Mouse (Mus musculus) stomach, embryonic 14.5 days (tissue): ENCODE results near the gene Glra3. TPM values are rescaled to one million over a fixed set of nuclear protein-coding genes. Genes with fewer than 3 reads are reported as not detected.

ENCODE experiments used
- ATAC-seq: fragments of 200-750 bp; cut with Nextera tagmentation; 2 replicates; pipeline ENCODE4 v1.8.0; 2017; ENCODE audit warnings: low read depth, moderate TSS enrichment; ENCODE audit not compliant: insufficient number of reproducible peaks, insufficient read depth, low FRiP score
- H3K27ac ChIP-seq: fragments of 300-500 bp; sonication (generic); 2 replicates; pipeline ENCODE4 v1.5.1; 2014; ENCODE audit warnings: mild to moderate bottlenecking, low read length, moderate library complexity, mixed read lengths
- H3K27me3 ChIP-seq: fragments of 300-500 bp; sonication (generic); 2 replicates; pipeline ENCODE4 v1.6.1; 2014; ENCODE audit warnings: low read length, control low read depth, mixed read lengths; ENCODE audit not compliant: control insufficient read depth, insufficient read depth
- H3K36me3 ChIP-seq: fragments of 300-500 bp; sonication (generic); 2 replicates; pipeline ENCODE4 v1.6.1; 2014; ENCODE audit warnings: mild to moderate bottlenecking, control low read depth, low read length, moderate library complexity, mixed read lengths; ENCODE audit not compliant: control insufficient read depth, insufficient read depth
- H3K4me1 ChIP-seq: fragments of 300-500 bp; sonication (generic); 2 replicates; pipeline ENCODE4 v1.6.1; 2014; ENCODE audit warnings: low read length, control low read depth, mixed read lengths; ENCODE audit not compliant: control insufficient read depth, insufficient read depth
- H3K4me2 ChIP-seq: fragments of 300-500 bp; sonication (generic); replicated peaks from 2 replicates; pipeline ENCODE4 v1.6.1; 2014; ENCODE audit warnings: low read depth, low read length, control low read depth
- H3K4me3 ChIP-seq: fragments of 300-500 bp; sonication (generic); 2 replicates; pipeline ENCODE4 v1.5.1; 2014; ENCODE audit warnings: low read depth, low read length, control low read depth
- H3K9ac ChIP-seq: fragments of 300-500 bp; sonication (generic); replicated peaks from 2 replicates; pipeline ENCODE4 v1.6.1; 2014; ENCODE audit warnings: low read depth, mild to moderate bottlenecking, control low read depth, low read length, moderate library complexity, mixed read lengths
- H3K9me3 ChIP-seq: fragments of 300-500 bp; sonication (generic); 2 replicates; pipeline ENCODE4 v1.6.1; 2016; ENCODE audit warnings: low read depth, low read length, control low read depth; ENCODE audit not compliant: control insufficient read depth
- WGBS: fragments of 180-500 bp; shearing (Covaris S2); extraction: QIAGEN DNeasy Blood & Tissue Kit; methylation state at CpG from one replicate; pipeline ENCODE4 v1.1.7; 2014; 5-methylcytosine and 5-hydroxymethylcytosine counted together
- polyA plus RNA-seq: library from polyadenylated mRNA; unstranded; fragments of >200 nt; fragmentation: Nextera tagmentation; extraction: Ambion mirVana; gene quantifications from 2 replicates; pipeline ENCODE4 v1.2.1, GENCODE M21; 2014

Glra3 gene
- polyA plus RNA-seq = not detected in 2 replicates

GRCm38 (mm10) chr8:55939870-55940525, at the start of gene Glra3:
TSS of gene Glra3 (plus strand) at chr8:55940460.
- no peak within 1 kb of the TSS for H3K27ac ChIP-seq
- H3K4me1 ChIP-seq = no peaks in the 10 kb centered on the region
- H3K27me3 ChIP-seq = no peaks in the 10 kb centered on the region
- no peak within 1 kb of the TSS for H3K9ac ChIP-seq
- no peaks in the 10 kb centered on the region for H3K9me3 ChIP-seq
- H3K4me3 ChIP-seq = no peak within 1 kb of the TSS
- no peaks in the 10 kb centered on the region for H3K36me3 ChIP-seq
- ATAC-seq = peak; percentile 76; the same call in 1 of the 2 replicates
- H3K4me2 ChIP-seq = peak within 1 kb of the TSS; percentile 18; the same call in 1 of the 2 replicates
- WGBS = 14% methylated on average over 11 of the region's 11 CpGs

GRCm38 (mm10) chr8:55906848-55907247, 33.4 kb upstream of the Glra3 start, which contains the start of gene Adam29:
TSS of gene Adam29 (minus strand) at chr8:55906948.
- 81% methylated on average over 1 of the region's 1 CpGs for WGBS
- Histone ChIP-seq H3K4me3 (no peak within 1 kb of the TSS), H3K36me3 (no peaks in the 10 kb centered on the region)

GRCm38 (mm10) chr8:55940526-55940880, 243 bp downstream of the Glra3 start:
- Histone ChIP-seq H3K4me3 (no peak overlapping the region), H3K36me3 (no peaks in the 10 kb centered on the region), H3K9ac (no peak overlapping the region), H3K27ac (no peak overlapping the region), H3K4me1 (no peaks in the 10 kb centered on the region), H3K27me3 (no peaks in the 10 kb centered on the region), H3K4me2 (no peak overlapping the region), H3K9me3 (no peaks in the 10 kb centered on the region)
- WGBS = 3% methylated on average over 8 of the region's 8 CpGs
- peak; percentile 49; the same call in 1 of the 2 replicates for ATAC-seq

More at GRCm38 (mm10) chr8:55906848-55907247, 33.4 kb upstream of the Glra3 start, which contains the start of gene Adam29:
- Histone ChIP-seq H3K4me1 (no peaks in the 10 kb centered on the region), H3K27me3 (no peaks in the 10 kb centered on the region), H3K27ac (no peak within 1 kb of the TSS), H3K9me3 (no peaks in the 10 kb centered on the region), H3K9ac (no peak within 1 kb of the TSS), H3K4me2 (no peak within 1 kb of the TSS)
- no peak for ATAC-seq

GRCm38 (mm10) chr8:55964759-55965320, 24.6 kb downstream of the Glra3 start:
- WGBS = 85% methylated on average over 3 of the region's 3 CpGs
- ATAC-seq = no peak
- Histone ChIP-seq H3K9ac (no peak overlapping the region), H3K4me2 (no peak overlapping the region), H3K4me1 (no peaks in the 10 kb centered on the region), H3K36me3 (no peaks in the 10 kb centered on the region), H3K27me3 (no peaks in the 10 kb centered on the region), H3K9me3 (no peaks in the 10 kb centered on the region), H3K27ac (no peak overlapping the region), H3K4me3 (no peak overlapping the region)

- H3K27ac ChIP-seq = no peak overlapping the region
- ATAC-seq = no peak
- no peak overlapping the region for H3K9ac ChIP-seq
- no peaks in the 10 kb centered on the region for H3K9me3 ChIP-seq
- no peak overlapping the region for H3K4me2 ChIP-seq
- no peaks in the 10 kb centered on the region for H3K27me3 ChIP-seq
- WGBS = 62% methylated on average over 3 of the region's 3 CpGs
- no peaks in the 10 kb centered on the region for H3K36me3 ChIP-seq
- H3K4me1 ChIP-seq = no peaks in the 10 kb centered on the region
- no peak overlapping the region for H3K4me3 ChIP-seq
These were observed 57.6 kb downstream of the Glra3 start for GRCm38 (mm10) chr8:55997859-55998258.

- no peak for ATAC-seq
- no peak overlapping the region for H3K9ac ChIP-seq
- no peak overlapping the region for H3K4me3 ChIP-seq
- no peak overlapping the region for H3K4me2 ChIP-seq
- no peak overlapping the region for H3K27ac ChIP-seq
- H3K9me3 ChIP-seq = no peaks in the 10 kb centered on the region
- no peaks in the 10 kb centered on the region for H3K36me3 ChIP-seq
- 63% methylated on average over 2 of the region's 2 CpGs for WGBS
- no peaks in the 10 kb centered on the region for H3K27me3 ChIP-seq
- no peaks in the 10 kb centered on the region for H3K4me1 ChIP-seq
These were observed 114.1 kb downstream of the Glra3 start for GRCm38 (mm10) chr8:56054324-56054723.

GRCm38 (mm10) chr8:56063081-56063480, 122.8 kb downstream of the Glra3 start:
- peak; percentile 46; the same call in 1 of the 2 replicates for ATAC-seq
- Histone ChIP-seq H3K27ac (no peak overlapping the region), H3K4me1 (no peaks in the 10 kb centered on the region), H3K27me3 (no peaks in the 10 kb centered on the region), H3K4me2 (no peak overlapping the region), H3K9me3 (no peaks in the 10 kb centered on the region), H3K36me3 (no peaks in the 10 kb centered on the region), H3K4me3 (no peak overlapping the region), H3K9ac (no peak overlapping the region)
- WGBS = 26% methylated on average over 3 of the region's 3 CpGs

- no peaks in the 10 kb centered on the region for H3K36me3 ChIP-seq
- H3K27ac ChIP-seq = no peak overlapping the region
- H3K9ac ChIP-seq = no peak overlapping the region
- ATAC-seq = no peak
- WGBS = 51% methylated on average over 2 of the region's 2 CpGs
- no peak overlapping the region for H3K4me2 ChIP-seq
- H3K9me3 ChIP-seq = no peaks in the 10 kb centered on the region
- no peaks in the 10 kb centered on the region for H3K4me1 ChIP-seq
- H3K4me3 ChIP-seq = no peak overlapping the region
- H3K27me3 ChIP-seq = no peaks in the 10 kb centered on the region
These were observed 130.4 kb downstream of the Glra3 start for GRCm38 (mm10) chr8:56070486-56071254.
